Mouse (Mus musculus) lung, adult 2 months (tissue): Measurements from ENCODE around the gene Sstr3.

Experiments used
- CTCF ChIP-seq: fragments of 200-500 bp; IDR thresholded peaks from 2 replicates; pipeline ENCODE4 v1.5.1; 2011; ENCODE audit warnings: mild to moderate bottlenecking, low read length, control low read depth; ENCODE audit not compliant: insufficient read depth
- POLR2A ChIP-seq: fragments of 200-500 bp; IDR thresholded peaks from 2 replicates; pipeline ENCODE4 v1.6.1; 2011; ENCODE audit warnings: low read depth, mild to moderate bottlenecking, control low read depth, low read length, borderline replicate concordance; ENCODE audit errors: extremely low read depth

- no peak for TF ChIP-seq CTCF
- no peak for TF ChIP-seq POLR2A
These were observed 41.9 kb downstream of the Sstr3 start for GRCm38 (mm10) chr15:78502437-78503132.
